Mouse (Mus musculus) liver, embryonic 14.5 days (tissue): Measurements from ENCODE around the gene Vhl. TPM values are rescaled to one million over a fixed set of nuclear protein-coding genes. Genes with fewer than 3 reads are reported as not detected.
"Not testable (repeated sequence)": the region's sequence is repeated elsewhere in the genome, so short reads cannot be mapped to it uniquely, and the experiment has no call there.

Experiments
- ATAC-seq: fragments of 200-750 bp; cut with Nextera tagmentation; 2 replicates; pipeline ENCODE4 v1.8.0; 2017; ENCODE audit warnings: moderate number of reproducible peaks, mild to moderate bottlenecking, moderate library complexity; ENCODE audit not compliant: insufficient read depth
- DNase-seq, 3 experiments: peaks; one replicate each; pipeline ENCODE4 v3.0.0-alpha.2; 2012 to 2013; ENCODE audit warnings: low read depth in 3 of 3, low spot score in 3 of 3
- H3K27ac ChIP-seq: fragments of 300-500 bp; sonication (generic); 2 replicates; pipeline ENCODE4 v1.5.1; 2014; ENCODE audit warnings: moderate library complexity, mild to moderate bottlenecking, control low read depth, inconsistent platforms
- H3K27me3 ChIP-seq: fragments of 300-500 bp; sonication (generic); 2 replicates; pipeline ENCODE4 v1.6.1; 2014; ENCODE audit warnings: mild to moderate bottlenecking, low read length, moderate library complexity; ENCODE audit not compliant: control insufficient read depth, insufficient read depth
- H3K36me3 ChIP-seq: fragments of 300-500 bp; sonication (generic); replicated peaks from 2 replicates; pipeline ENCODE4 v1.6.1; 2014; ENCODE audit warnings: low read depth; ENCODE audit not compliant: control insufficient read depth, insufficient read depth
- H3K4me1 ChIP-seq, 2 experiments: fragments of 200-500 bp in 1 of 2; fragments of 300-500 bp in 1 of 2; sonication (generic) in 1 of 2; replicated peaks; 2 replicates each; pipeline ENCODE4 v1.6.1; 2012 to 2014; ENCODE audit warnings: antibody characterized with exemption in 1 of 2, inconsistent platforms in 1 of 2, low read length in 1 of 2; ENCODE audit not compliant: control insufficient read depth in 2 of 2, insufficient read depth in 2 of 2
- H3K4me2 ChIP-seq: fragments of 300-500 bp; sonication (generic); 2 replicates; pipeline ENCODE4 v1.6.1; 2014; ENCODE audit warnings: low read depth, mild to moderate bottlenecking, control low read depth, moderate library complexity
- H3K4me3 ChIP-seq, 2 experiments: fragments of 200-500 bp in 1 of 2; fragments of 300-500 bp in 1 of 2; sonication (generic) in 1 of 2; 2 replicates each; pipeline ENCODE4 v1.5.1; 2012 to 2014; ENCODE audit warnings: low read depth in 2 of 2, low read length in 2 of 2, mild to moderate bottlenecking in 2 of 2, control low read depth in 1 of 2, inconsistent platforms in 1 of 2, moderate library complexity in 1 of 2; ENCODE audit not compliant: insufficient read depth in 1 of 2
- H3K9ac ChIP-seq: fragments of 300-500 bp; sonication (generic); replicated peaks from 2 replicates; pipeline ENCODE4 v1.6.1; 2014; ENCODE audit warnings: mild to moderate bottlenecking, control low read depth, moderate library complexity
- H3K9me3 ChIP-seq: fragments of 300-500 bp; sonication (generic); 2 replicates; pipeline ENCODE4 v1.6.1; 2016; ENCODE audit warnings: low read length, mixed read lengths; ENCODE audit not compliant: control insufficient read depth
- CTCF ChIP-seq: IDR thresholded peaks from 2 replicates; pipeline ENCODE4 v1.5.1; 2016; ENCODE audit warnings: antibody characterized with exemption, low read depth, control low read depth
- EP300 ChIP-seq: IDR thresholded peaks from 2 replicates; pipeline ENCODE4 v1.6.1; 2016; ENCODE audit warnings: antibody characterized with exemption, low read depth
- WGBS: fragments of 180-500 bp; shearing (Covaris S2); extraction: QIAGEN DNeasy Blood & Tissue Kit; methylation state at CpG from one replicate; pipeline ENCODE4 v1.1.7; 2014; ENCODE audit not compliant: insufficient replicate concordance; 5-methylcytosine and 5-hydroxymethylcytosine counted together
- polyA plus RNA-seq, 2 experiments: library from polyadenylated mRNA; depleted of rRNA in 1 of 2; stranded (reverse) in 1 of 2; unstranded in 1 of 2; fragments of >200 nt; fragmentation: Nextera tagmentation in 1 of 2; extraction: Ambion mirVana in 1 of 2; gene quantifications; 2 replicates each; pipeline versions ENCODE4 v1.2.1 to v1.2.3; 2012 to 2014

Vhl gene
- polyA plus RNA-seq, 2 experiments, result 3.9 to 7.4 TPM

GRCm38 (mm10) chr6:113667611-113668122 lies 43.9 kb downstream of the Vhl start:
- no peak overlapping the region for H3K4me2 ChIP-seq
- no peak overlapping the region for H3K9ac ChIP-seq
- ATAC-seq (no peak), DNase-seq (no peak)
- no peak overlapping the region for H3K4me3 ChIP-seq
- no peaks in the 10 kb centered on the region for H3K27me3 ChIP-seq
- no peak for TF ChIP-seq EP300
- TF ChIP-seq CTCF, result no peak
- H3K27ac ChIP-seq, result no peak overlapping the region
- 71% methylated on average over 8 of the region's 8 CpGs for WGBS
- peaks cover 4 to 12% of the 10 kb centered on the region in 2 experiments; a peak in 3 of 4 replicates for H3K4me1 ChIP-seq
- peaks cover 2% of the 10 kb centered on the region; the same call in 1 of the 2 replicates for H3K9me3 ChIP-seq
- H3K36me3 ChIP-seq, result no peaks in the 10 kb centered on the region; the same call in 1 of the 2 replicates

DNA sequence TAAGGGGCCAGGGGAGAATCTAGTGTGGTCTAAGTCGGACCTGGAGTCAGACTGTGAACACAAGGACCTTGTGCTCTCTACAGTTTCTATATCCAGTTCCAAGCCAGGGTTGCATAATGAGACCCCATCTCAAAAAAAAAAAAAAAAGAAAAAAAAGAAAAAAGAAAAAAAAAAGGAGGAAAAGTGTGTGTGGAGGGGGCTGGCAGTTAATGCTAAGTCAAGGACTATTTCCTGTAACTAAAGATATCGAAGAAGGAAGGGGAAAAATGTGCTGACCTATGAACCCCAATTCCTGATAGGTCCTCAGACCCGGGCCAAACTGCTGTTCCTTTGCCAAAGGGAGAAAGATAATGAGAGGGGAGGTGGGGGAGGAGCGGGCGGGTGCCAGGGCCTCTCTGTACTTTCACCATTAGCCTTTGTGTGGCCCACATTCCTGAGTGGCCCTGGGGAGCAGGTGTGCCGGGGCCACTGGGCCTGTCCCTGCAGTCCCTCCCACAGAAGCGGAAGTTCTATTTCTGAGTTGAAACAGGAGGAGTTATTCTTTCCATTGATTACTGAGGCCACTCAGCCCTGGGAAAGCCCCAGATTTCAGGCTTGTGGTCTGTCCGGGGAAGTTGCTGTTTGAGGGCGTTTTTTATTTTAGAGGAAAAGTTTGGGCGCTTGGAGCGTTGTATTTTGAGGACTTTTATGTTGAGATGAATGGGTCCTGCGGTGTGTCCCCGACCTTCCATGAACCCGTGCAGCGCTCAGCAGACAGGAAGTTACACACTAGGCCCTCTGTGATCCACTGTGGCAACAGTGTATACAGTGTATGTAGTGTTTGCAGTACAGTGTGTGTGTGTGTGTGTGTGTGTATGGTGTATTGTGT lies 44.8 kb downstream of the Vhl start:
- no peaks in the 10 kb centered on the region; the same call in 1 of the 2 replicates for H3K36me3 ChIP-seq
- no peaks in the 10 kb centered on the region for H3K27me3 ChIP-seq
- ATAC-seq (peak; percentile 67), DNase-seq (no peak)
- peaks cover 4 to 12% of the 10 kb centered on the region in 2 experiments; a peak in 3 of 4 replicates for H3K4me1 ChIP-seq
- peak overlapping the region; percentile 34 for H3K4me2 ChIP-seq
- WGBS, result 15% methylated on average over 15 of the region's 15 CpGs
- no peak overlapping the region; the same call in 1 of the 2 replicates for H3K27ac ChIP-seq
- peaks cover 2% of the 10 kb centered on the region; the same call in 1 of the 2 replicates for H3K9me3 ChIP-seq
- H3K9ac ChIP-seq, result no peak overlapping the region
- TF ChIP-seq EP300 (no peak), CTCF (no peak)
- no peak overlapping the region for H3K4me3 ChIP-seq

DNA sequence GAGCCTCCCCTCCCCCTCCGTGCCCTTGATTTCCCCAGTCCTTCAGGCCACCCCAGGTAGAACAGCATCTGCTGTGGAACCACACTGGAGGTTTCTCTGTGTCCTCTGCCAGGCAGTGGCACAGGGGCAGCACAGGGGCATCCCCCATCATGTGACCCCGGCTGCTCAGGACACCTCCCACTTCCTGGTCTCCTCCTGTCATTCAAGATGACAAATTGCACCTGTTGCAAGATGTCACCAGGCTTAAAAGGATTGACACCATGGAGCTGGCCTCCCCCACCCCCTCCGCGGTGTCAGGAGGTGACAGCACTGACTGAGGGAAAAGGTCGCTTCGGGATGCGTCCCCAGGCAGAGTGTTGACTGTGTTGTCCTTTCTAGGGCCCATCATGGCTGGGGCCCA lies 46.1 kb downstream of the Vhl start:
- 70% methylated on average over 7 of the region's 7 CpGs for WGBS
- no peak overlapping the region for H3K9ac ChIP-seq
- DNase-seq (no peak), ATAC-seq (no peak)
- H3K4me3 ChIP-seq, result no peak overlapping the region
- no peak for TF ChIP-seq CTCF
- TF ChIP-seq EP300, result no peak
- no peak overlapping the region for H3K4me2 ChIP-seq
- no peak overlapping the region for H3K27ac ChIP-seq
- H3K9me3 ChIP-seq, result peaks cover 2% of the 10 kb centered on the region; the same call in 1 of the 2 replicates
- no peaks in the 10 kb centered on the region for H3K27me3 ChIP-seq
- no peaks in the 10 kb centered on the region; the same call in 1 of the 2 replicates for H3K36me3 ChIP-seq
- H3K4me1 ChIP-seq, result peaks cover 4 to 12% of the 10 kb centered on the region in 2 experiments; a peak in 3 of 4 replicates

DNA sequence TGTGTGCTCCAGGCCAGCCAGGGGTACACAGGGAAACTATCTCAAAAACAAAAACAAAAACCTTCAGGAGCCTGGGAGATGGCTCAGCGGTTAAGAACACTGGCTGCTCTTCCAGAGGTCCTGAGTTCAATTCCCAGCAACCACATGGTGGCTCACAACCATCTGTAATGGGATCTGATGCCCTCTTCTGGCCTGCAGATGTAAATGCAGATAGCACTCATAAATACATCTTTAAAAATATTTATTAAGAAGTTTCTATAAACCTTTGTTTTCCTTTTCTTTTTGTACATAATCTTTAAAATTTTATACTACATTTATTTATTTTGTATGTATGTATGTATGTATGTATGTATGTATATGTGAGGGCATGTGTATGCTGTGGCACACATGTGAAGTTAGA lies 48.3 kb downstream of the Vhl start:
- 80% methylated on average over 1 of the region's 1 CpGs for WGBS
- not testable (repeated sequence) for H3K4me2 ChIP-seq, H3K27ac ChIP-seq, H3K27me3 ChIP-seq, H3K4me3 ChIP-seq, H3K36me3 ChIP-seq, DNase-seq, ATAC-seq, H3K9ac ChIP-seq, H3K9me3 ChIP-seq
- TF ChIP-seq CTCF, result peak; percentile 42
- H3K4me1 ChIP-seq, result peaks cover 4 to 12% of the 10 kb centered on the region in 2 experiments; a peak in 3 of 4 replicates

DNA sequence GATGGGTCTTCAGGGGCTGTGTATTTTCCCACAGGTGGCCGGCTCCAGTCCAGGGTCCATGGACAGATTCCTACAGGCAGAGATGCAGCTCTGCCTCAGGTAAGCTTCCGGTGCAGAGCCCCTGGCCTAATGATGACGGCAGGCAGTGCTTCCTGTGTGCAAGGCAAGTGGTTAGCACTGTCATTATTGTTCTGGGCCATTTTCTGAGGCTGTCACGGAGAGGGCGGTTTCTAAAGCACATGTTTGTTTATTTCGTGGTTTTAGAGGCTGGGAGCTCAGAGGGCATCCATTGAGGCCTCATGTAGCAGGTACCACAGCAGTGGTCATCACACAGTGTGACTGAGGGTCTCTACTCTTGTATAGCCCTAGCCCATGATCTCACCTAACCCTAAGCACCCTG lies 49.2 kb downstream of the Vhl start:
- Histone ChIP-seq H3K27me3 (no peaks in the 10 kb centered on the region), H3K4me3 (no peak overlapping the region), H3K4me1 (peaks cover 4 to 8% of the 10 kb centered on the region in 2 experiments; a peak in 3 of 4 replicates), H3K4me2 (no peak overlapping the region), H3K9me3 (peaks cover 2% of the 10 kb centered on the region; the same call in 1 of the 2 replicates), H3K9ac (no peak overlapping the region), H3K27ac (no peak overlapping the region), H3K36me3 (no peaks in the 10 kb centered on the region; the same call in 1 of the 2 replicates)
- 70% methylated on average over 6 of the region's 6 CpGs for WGBS
- TF ChIP-seq EP300, result no peak
- no peak for TF ChIP-seq CTCF
- no peak for ATAC-seq
- no peak for DNase-seq
